Mouse (Mus musculus) stomach, postnatal 0 days (tissue): ENCODE results near the gene Cebpa.

ENCODE experiments used
- CTCF ChIP-seq: IDR thresholded peaks from 2 replicates; pipeline ENCODE4 v1.5.1; 2016; ENCODE audit warnings: antibody characterized with exemption, low read depth, mild to moderate bottlenecking, moderate library complexity
- EP300 ChIP-seq: optimal IDR thresholded peaks from 2 replicates; pipeline ENCODE3; 2016; ENCODE audit warnings: antibody characterized with exemption

- TF ChIP-seq CTCF, result no peak
- TF ChIP-seq EP300, result no peak
Observed at GRCm38 (mm10) chr7:35098777-35099176, 20.3 kb upstream of the Cebpa start.
